Mouse (Mus musculus): ENCODE data around the gene Efcab2. TPM values are rescaled to one million over a fixed set of nuclear protein-coding genes. Genes with fewer than 3 reads are reported as not detected.

Efcab2 gene
- polyA plus RNA-seq, 1 experiment from 2014 or later = 5.1 TPM

GRCm38 (mm10) chr1:178431619-178432444, 25.9 kb downstream of the Efcab2 start:
- Histone ChIP-seq H3K9ac (replicated peaks; ENCODE audit: low read length) (no peak overlapping the region), H3K27ac (ENCODE audit: low read length) (no peak overlapping the region), H3K9me3 (ENCODE audit: low read length) (no peaks in the 10 kb centered on the region), H3K27me3 (ENCODE audit: insufficient read depth, low read length) (no peaks in the 10 kb centered on the region), H3K4me2 (replicated peaks; ENCODE audit: low read depth, low read length) (no peak overlapping the region), H3K4me1 (ENCODE audit: insufficient read depth, low read length) (no peaks in the 10 kb centered on the region), H3K4me3 (ENCODE audit: low read length) (no peak overlapping the region), H3K36me3 (ENCODE audit: insufficient read depth, low read length) (no peaks in the 10 kb centered on the region)
- WGBS = 88% methylated on average over 4 of the region's 4 CpGs
- ATAC-seq (ENCODE audit: low FRiP score, low TSS enrichment) = no peak

DNA sequence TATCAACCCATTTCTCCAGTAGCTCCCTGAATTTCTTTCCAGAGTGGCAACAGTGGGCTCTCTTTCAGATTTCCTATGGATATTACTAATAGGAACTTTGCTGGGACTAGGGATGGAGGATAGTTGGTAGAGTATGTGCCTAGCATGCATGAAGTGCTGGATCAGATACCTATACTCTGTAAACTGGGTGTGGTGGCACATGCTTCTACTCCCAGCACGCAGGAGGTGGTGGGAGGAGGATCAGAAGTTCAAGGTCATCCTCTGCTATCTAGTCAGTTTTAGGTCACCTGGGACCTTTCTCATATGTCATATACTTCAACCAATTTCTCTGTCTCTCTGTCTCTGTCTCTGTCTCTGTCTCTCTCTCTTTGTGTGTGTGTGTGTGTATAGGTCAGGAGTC, 27.7 kb downstream of the Efcab2 start:
- 83% methylated on average over 1 of the region's 1 CpGs for WGBS

GRCm38 (mm10) chr1:178444407-178444806, 38.5 kb downstream of the Efcab2 start:
- H3K4me2 ChIP-seq (replicated peaks; ENCODE audit: low read depth, low read length) = no peak overlapping the region
- WGBS = 48% methylated on average over 3 of the region's 3 CpGs
- H3K4me1 ChIP-seq (ENCODE audit: insufficient read depth, low read length) = no peaks in the 10 kb centered on the region
- no peaks in the 10 kb centered on the region for H3K27me3 ChIP-seq (ENCODE audit: insufficient read depth, low read length)
- no peaks in the 10 kb centered on the region for H3K9me3 ChIP-seq (ENCODE audit: low read length)
- H3K9ac ChIP-seq (replicated peaks; ENCODE audit: low read length) = no peak overlapping the region
- no peaks in the 10 kb centered on the region for H3K36me3 ChIP-seq (ENCODE audit: insufficient read depth, low read length)
- no peak overlapping the region for H3K4me3 ChIP-seq (ENCODE audit: low read length)
- H3K27ac ChIP-seq (ENCODE audit: low read length) = no peak overlapping the region
- no peak for ATAC-seq (ENCODE audit: low FRiP score, low TSS enrichment)

More for the DNA sequence above, 27.7 kb downstream of the Efcab2 start:
- H3K4me1 ChIP-seq (ENCODE audit: insufficient read depth, low read length) = no peaks in the 10 kb centered on the region
- H3K27ac ChIP-seq (ENCODE audit: low read length) = no peak overlapping the region
- H3K4me2 ChIP-seq (replicated peaks; ENCODE audit: low read depth, low read length) = no peak overlapping the region
- no peaks in the 10 kb centered on the region for H3K27me3 ChIP-seq (ENCODE audit: insufficient read depth, low read length)
- ATAC-seq (ENCODE audit: low FRiP score, low TSS enrichment) = no peak
- H3K9me3 ChIP-seq (ENCODE audit: low read length) = no peaks in the 10 kb centered on the region
- no peak overlapping the region for H3K9ac ChIP-seq (replicated peaks; ENCODE audit: low read length)
- no peak overlapping the region for H3K4me3 ChIP-seq (ENCODE audit: low read length)
- no peaks in the 10 kb centered on the region for H3K36me3 ChIP-seq (ENCODE audit: insufficient read depth, low read length)

- Histone ChIP-seq H3K27me3 (ENCODE audit: insufficient read depth, low read length) (no peaks in the 10 kb centered on the region), H3K36me3 (ENCODE audit: insufficient read depth, low read length) (no peaks in the 10 kb centered on the region), H3K9me3 (ENCODE audit: low read length) (no peaks in the 10 kb centered on the region), H3K4me2 (replicated peaks; ENCODE audit: low read depth, low read length) (no peak overlapping the region), H3K9ac (replicated peaks; ENCODE audit: low read length) (no peak overlapping the region), H3K27ac (ENCODE audit: low read length) (no peak overlapping the region), H3K4me1 (ENCODE audit: insufficient read depth, low read length) (no peaks in the 10 kb centered on the region), H3K4me3 (ENCODE audit: low read length) (no peak overlapping the region)
- 100% methylated on average over 1 of the region's 1 CpGs for WGBS
- ATAC-seq (ENCODE audit: low FRiP score, low TSS enrichment) = no peak
These were observed 41.2 kb downstream of the Efcab2 start for GRCm38 (mm10) chr1:178447036-178447435.

DNA sequence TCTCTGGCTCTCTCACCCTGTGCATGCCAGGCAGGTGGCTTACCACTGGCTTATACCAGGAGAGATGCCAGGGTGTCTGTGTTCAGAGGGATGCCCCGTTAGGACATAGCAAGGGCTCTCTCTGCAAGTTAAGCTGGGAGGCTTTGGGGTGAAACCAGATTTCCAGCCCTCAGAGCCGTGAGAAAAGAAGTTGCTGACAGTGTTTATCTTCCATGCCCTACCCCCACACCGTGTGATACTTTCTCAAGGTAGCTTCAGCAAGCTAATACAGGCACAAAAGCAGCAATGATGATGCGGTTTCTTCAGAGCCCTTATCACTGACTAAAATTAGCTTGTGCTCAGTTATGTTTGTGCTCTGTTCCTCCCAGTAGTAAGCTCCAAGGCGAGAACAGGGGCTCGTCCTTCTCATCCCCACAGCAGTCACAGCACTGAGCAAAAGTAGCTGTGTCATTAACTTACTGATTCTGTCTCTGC, 42.4 kb downstream of the Efcab2 start:
- Histone ChIP-seq H3K27ac (ENCODE audit: low read length) (no peak overlapping the region), H3K9me3 (ENCODE audit: low read length) (no peaks in the 10 kb centered on the region), H3K4me2 (replicated peaks; ENCODE audit: low read depth, low read length) (no peak overlapping the region), H3K4me1 (ENCODE audit: insufficient read depth, low read length) (no peaks in the 10 kb centered on the region), H3K36me3 (ENCODE audit: insufficient read depth, low read length) (no peaks in the 10 kb centered on the region), H3K4me3 (ENCODE audit: low read length) (no peak overlapping the region), H3K27me3 (ENCODE audit: insufficient read depth, low read length) (no peaks in the 10 kb centered on the region), H3K9ac (replicated peaks; ENCODE audit: low read length) (no peak overlapping the region)
- WGBS = 58% methylated on average over 6 of the region's 6 CpGs
- ATAC-seq (ENCODE audit: low FRiP score, low TSS enrichment) = no peak

DNA sequence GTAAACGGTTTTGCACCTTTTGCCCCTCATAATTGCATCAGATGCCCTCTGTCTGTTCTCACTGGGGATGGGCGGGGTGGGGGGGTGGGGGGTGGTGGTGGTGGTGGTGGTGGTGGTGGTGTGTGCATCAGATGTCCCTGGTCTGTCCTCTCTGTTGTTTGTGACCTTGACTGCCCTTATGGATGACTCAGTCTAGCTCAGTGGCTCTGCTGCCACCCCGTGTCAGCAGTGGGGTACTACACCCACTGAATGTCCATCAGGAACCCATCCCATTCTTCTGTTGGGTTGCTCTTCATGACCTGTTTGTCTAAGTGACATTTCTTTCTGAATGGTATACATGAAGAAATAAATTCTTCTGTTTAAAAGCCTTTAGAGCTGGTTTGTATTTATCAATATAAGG, 43.3 kb downstream of the Efcab2 start:
- H3K27me3 ChIP-seq (ENCODE audit: insufficient read depth, low read length) = no peaks in the 10 kb centered on the region
- H3K9ac ChIP-seq (replicated peaks; ENCODE audit: low read length) = no peak overlapping the region
- no peaks in the 10 kb centered on the region for H3K4me1 ChIP-seq (ENCODE audit: insufficient read depth, low read length)
- 21% methylated on average over 3 of the region's 3 CpGs for WGBS
- no peak overlapping the region for H3K27ac ChIP-seq (ENCODE audit: low read length)
- no peak overlapping the region for H3K4me3 ChIP-seq (ENCODE audit: low read length)
- H3K4me2 ChIP-seq (replicated peaks; ENCODE audit: low read depth, low read length) = no peak overlapping the region
- ATAC-seq (ENCODE audit: low FRiP score, low TSS enrichment) = peak; percentile 83; the same call in 1 of the 2 replicates
- no peaks in the 10 kb centered on the region for H3K36me3 ChIP-seq (ENCODE audit: insufficient read depth, low read length)
- H3K9me3 ChIP-seq (ENCODE audit: low read length) = no peaks in the 10 kb centered on the region

GRCm38 (mm10) chr1:178449933-178450332, 44.0 kb downstream of the Efcab2 start:
- Histone ChIP-seq H3K9me3 (ENCODE audit: low read length) (no peaks in the 10 kb centered on the region), H3K9ac (replicated peaks; ENCODE audit: low read length) (no peak overlapping the region), H3K4me1 (ENCODE audit: insufficient read depth, low read length) (no peaks in the 10 kb centered on the region), H3K27ac (ENCODE audit: low read length) (no peak overlapping the region), H3K36me3 (ENCODE audit: insufficient read depth, low read length) (no peaks in the 10 kb centered on the region), H3K4me3 (ENCODE audit: low read length) (no peak overlapping the region), H3K27me3 (ENCODE audit: insufficient read depth, low read length) (no peaks in the 10 kb centered on the region), H3K4me2 (replicated peaks; ENCODE audit: low read depth, low read length) (no peak overlapping the region)
- ATAC-seq (ENCODE audit: low FRiP score, low TSS enrichment) = no peak
- 79% methylated on average over 2 of the region's 2 CpGs for WGBS

- WGBS = 96% methylated on average over 3 of the region's 3 CpGs
- H3K9me3 ChIP-seq (ENCODE audit: low read length) = no peaks in the 10 kb centered on the region
- no peaks in the 10 kb centered on the region for H3K27me3 ChIP-seq (ENCODE audit: insufficient read depth, low read length)
- ATAC-seq (ENCODE audit: low FRiP score, low TSS enrichment) = no peak
- H3K36me3 ChIP-seq (ENCODE audit: insufficient read depth, low read length) = no peaks in the 10 kb centered on the region
- H3K4me3 ChIP-seq (ENCODE audit: low read length) = no peak overlapping the region
- no peaks in the 10 kb centered on the region for H3K4me1 ChIP-seq (ENCODE audit: insufficient read depth, low read length)
- H3K27ac ChIP-seq (ENCODE audit: low read length) = no peak overlapping the region
- H3K4me2 ChIP-seq (replicated peaks; ENCODE audit: low read depth, low read length) = no peak overlapping the region
- no peak overlapping the region for H3K9ac ChIP-seq (replicated peaks; ENCODE audit: low read length)
These were observed 48.2 kb downstream of the Efcab2 start for GRCm38 (mm10) chr1:178454125-178454524.

DNA sequence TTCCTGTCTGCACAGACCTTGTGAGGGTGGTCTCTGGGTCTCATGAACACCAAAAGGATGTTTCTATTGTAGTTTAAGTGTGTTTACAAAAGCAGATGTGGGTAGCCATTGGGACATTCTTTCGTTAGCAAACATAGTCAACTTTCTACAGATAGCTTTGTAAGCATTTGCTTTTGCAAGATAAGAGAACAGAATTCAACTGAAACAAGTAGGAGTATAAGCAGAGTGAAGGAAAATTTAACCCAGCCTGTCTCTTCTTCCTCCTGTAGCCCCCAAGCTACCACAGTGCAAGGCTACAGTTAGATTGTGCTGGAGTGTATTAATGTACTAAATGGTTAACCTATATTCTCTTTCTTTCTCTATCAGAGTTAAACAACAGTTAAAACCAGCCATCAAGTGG, 49.2 kb downstream of the Efcab2 start:
- H3K9me3 ChIP-seq (ENCODE audit: low read length) = no peaks in the 10 kb centered on the region

GRCm38 (mm10) chr1:178458029-178458428, 52.1 kb downstream of the Efcab2 start:
- Histone ChIP-seq H3K4me3 (ENCODE audit: low read length) (no peak overlapping the region), H3K9ac (replicated peaks; ENCODE audit: low read length) (no peak overlapping the region), H3K27ac (ENCODE audit: low read length) (no peak overlapping the region), H3K36me3 (ENCODE audit: insufficient read depth, low read length) (no peaks in the 10 kb centered on the region), H3K4me1 (ENCODE audit: insufficient read depth, low read length) (no peaks in the 10 kb centered on the region), H3K4me2 (replicated peaks; ENCODE audit: low read depth, low read length) (no peak overlapping the region), H3K9me3 (ENCODE audit: low read length) (0 out of 2 replicates have a peak, but pooled peaks cover 3% of the 10 kb centered on the region), H3K27me3 (ENCODE audit: insufficient read depth, low read length) (no peaks in the 10 kb centered on the region)
- WGBS = 63% methylated on average over 2 of the region's 2 CpGs
- no peak for ATAC-seq (ENCODE audit: low FRiP score, low TSS enrichment)

More for the DNA sequence above, 49.2 kb downstream of the Efcab2 start:
- Histone ChIP-seq H3K4me1 (ENCODE audit: insufficient read depth, low read length) (no peaks in the 10 kb centered on the region), H3K27me3 (ENCODE audit: insufficient read depth, low read length) (no peaks in the 10 kb centered on the region), H3K27ac (ENCODE audit: low read length) (no peak overlapping the region), H3K9ac (replicated peaks; ENCODE audit: low read length) (no peak overlapping the region), H3K36me3 (ENCODE audit: insufficient read depth, low read length) (no peaks in the 10 kb centered on the region), H3K4me3 (ENCODE audit: low read length) (no peak overlapping the region), H3K4me2 (replicated peaks; ENCODE audit: low read depth, low read length) (no peak overlapping the region)
- no peak for ATAC-seq (ENCODE audit: low FRiP score, low TSS enrichment)
- 78% methylated on average over 1 of the region's 1 CpGs for WGBS
